Mouse (Mus musculus): Measurements from ENCODE around the gene Angptl2. TPM values are rescaled to one million over a fixed set of nuclear protein-coding genes. Genes with fewer than 3 reads are reported as not detected.

The Angptl2 gene
- total and polyA plus RNA-seq, 2 experiments from 2014 or later, result 9.8 to 16.8 TPM

DNA sequence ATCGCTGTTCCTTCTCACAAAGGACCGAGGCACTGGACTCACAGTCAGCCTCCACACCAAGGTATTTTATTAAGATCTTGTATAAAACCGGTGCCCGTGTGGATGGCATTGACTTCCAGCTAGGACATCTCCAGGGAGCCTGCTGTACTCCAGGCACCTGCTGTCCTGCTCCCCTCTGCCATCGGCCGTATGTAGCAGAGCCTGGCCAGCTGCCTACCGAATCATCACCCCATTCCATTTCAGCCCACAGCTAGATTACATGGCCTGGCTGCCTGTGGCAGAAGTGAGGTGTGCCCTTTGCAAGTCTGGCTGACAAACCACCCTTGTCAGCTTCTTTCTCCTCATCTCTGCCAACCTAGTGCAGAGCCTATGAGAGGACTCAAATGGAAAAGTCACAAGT is 42.2 kb upstream of the Angptl2 start:
- ATAC-seq (ENCODE audit: low FRiP score) (no peak), DNase-seq (ENCODE audit: low spot score) (no peak)
- H3K27ac ChIP-seq (ENCODE audit: low read depth, low read length), result no peak overlapping the region
- TF ChIP-seq CTCF (IDR thresholded peaks at IDR 0.05), result no peak
- peaks cover 3% of the 10 kb centered on the region; the same call in 1 of the 2 replicates for H3K4me1 ChIP-seq (ENCODE audit: insufficient read depth, low read length)
- peaks cover 24% of the 10 kb centered on the region for H3K36me3 ChIP-seq (ENCODE audit: insufficient read depth, low read length)
- H3K4me2 ChIP-seq (ENCODE audit: low read depth, low read length, poor library complexity, severe bottlenecking), result no peak overlapping the region
- no peaks in the 10 kb centered on the region for H3K27me3 ChIP-seq (ENCODE audit: insufficient read depth, low read length)
- WGBS, result 80% methylated on average over 7 of the region's 7 CpGs
- H3K9me3 ChIP-seq (ENCODE audit: low read length), result no peaks in the 10 kb centered on the region
- no peak overlapping the region for H3K9ac ChIP-seq (replicated peaks; ENCODE audit: low read length, poor library complexity, severe bottlenecking)
- no peak overlapping the region for H3K4me3 ChIP-seq (ENCODE audit: low read depth, low read length)

DNA sequence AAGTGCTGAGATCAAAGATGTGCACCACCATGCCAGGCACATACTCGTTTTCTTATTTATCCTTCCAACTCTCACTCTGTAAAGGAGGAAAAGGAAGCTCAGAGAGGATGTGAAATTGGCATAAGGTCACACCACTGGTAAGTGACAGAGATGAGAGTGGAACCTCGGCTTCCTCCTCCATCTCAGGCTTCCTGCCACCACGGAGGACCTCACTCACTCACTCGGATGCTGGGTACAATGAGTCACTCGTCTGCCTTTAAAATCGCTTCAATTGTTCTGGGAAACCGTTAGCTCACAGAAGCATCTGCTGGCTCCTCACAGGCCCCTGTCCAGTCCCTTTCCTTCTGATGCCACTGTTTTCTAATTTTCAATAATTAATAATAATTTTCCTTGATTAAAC is 39.4 kb upstream of the Angptl2 start:
- H3K4me3 ChIP-seq (ENCODE audit: low read depth, low read length), result no peak overlapping the region
- DNase-seq (ENCODE audit: low spot score) (no peak), ATAC-seq (ENCODE audit: low FRiP score) (no peak)
- no peak overlapping the region for H3K27ac ChIP-seq (ENCODE audit: low read depth, low read length)
- H3K4me2 ChIP-seq (ENCODE audit: low read depth, low read length, poor library complexity, severe bottlenecking), result no peak overlapping the region
- WGBS, result 38% methylated on average over 7 of the region's 7 CpGs
- H3K4me1 ChIP-seq (ENCODE audit: insufficient read depth, low read length), result peaks cover 9% of the 10 kb centered on the region; the same call in 1 of the 2 replicates
- no peaks in the 10 kb centered on the region for H3K27me3 ChIP-seq (ENCODE audit: insufficient read depth, low read length)
- H3K36me3 ChIP-seq (ENCODE audit: insufficient read depth, low read length), result peaks cover 15% of the 10 kb centered on the region
- TF ChIP-seq CTCF (IDR thresholded peaks at IDR 0.05), result no peak
- no peaks in the 10 kb centered on the region for H3K9me3 ChIP-seq (ENCODE audit: low read length)
- H3K9ac ChIP-seq (replicated peaks; ENCODE audit: low read length, poor library complexity, severe bottlenecking), result no peak overlapping the region

GRCm38 (mm10) chr2:33176921-33177320 is 38.9 kb upstream of the Angptl2 start:
- Histone ChIP-seq H3K4me1 (ENCODE audit: insufficient read depth, low read length) (peaks cover 9% of the 10 kb centered on the region; the same call in 1 of the 2 replicates), H3K36me3 (ENCODE audit: insufficient read depth, low read length) (peaks cover 15% of the 10 kb centered on the region), H3K9me3 (ENCODE audit: low read length) (no peaks in the 10 kb centered on the region), H3K27me3 (ENCODE audit: insufficient read depth, low read length) (no peaks in the 10 kb centered on the region), H3K27ac (ENCODE audit: low read depth, low read length) (peak overlapping the region; percentile 18; the same call in 1 of the 2 replicates), H3K4me3 (ENCODE audit: low read depth, low read length) (no peak overlapping the region), H3K9ac (replicated peaks; ENCODE audit: low read length, poor library complexity, severe bottlenecking) (no peak overlapping the region), H3K4me2 (ENCODE audit: low read depth, low read length, poor library complexity, severe bottlenecking) (no peak overlapping the region)
- no peak for TF ChIP-seq CTCF (IDR thresholded peaks at IDR 0.05)
- no peak for DNase-seq (ENCODE audit: low spot score)
- no peak for ATAC-seq (ENCODE audit: low FRiP score)
- 14% methylated on average over 2 of the region's 2 CpGs for WGBS

DNA sequence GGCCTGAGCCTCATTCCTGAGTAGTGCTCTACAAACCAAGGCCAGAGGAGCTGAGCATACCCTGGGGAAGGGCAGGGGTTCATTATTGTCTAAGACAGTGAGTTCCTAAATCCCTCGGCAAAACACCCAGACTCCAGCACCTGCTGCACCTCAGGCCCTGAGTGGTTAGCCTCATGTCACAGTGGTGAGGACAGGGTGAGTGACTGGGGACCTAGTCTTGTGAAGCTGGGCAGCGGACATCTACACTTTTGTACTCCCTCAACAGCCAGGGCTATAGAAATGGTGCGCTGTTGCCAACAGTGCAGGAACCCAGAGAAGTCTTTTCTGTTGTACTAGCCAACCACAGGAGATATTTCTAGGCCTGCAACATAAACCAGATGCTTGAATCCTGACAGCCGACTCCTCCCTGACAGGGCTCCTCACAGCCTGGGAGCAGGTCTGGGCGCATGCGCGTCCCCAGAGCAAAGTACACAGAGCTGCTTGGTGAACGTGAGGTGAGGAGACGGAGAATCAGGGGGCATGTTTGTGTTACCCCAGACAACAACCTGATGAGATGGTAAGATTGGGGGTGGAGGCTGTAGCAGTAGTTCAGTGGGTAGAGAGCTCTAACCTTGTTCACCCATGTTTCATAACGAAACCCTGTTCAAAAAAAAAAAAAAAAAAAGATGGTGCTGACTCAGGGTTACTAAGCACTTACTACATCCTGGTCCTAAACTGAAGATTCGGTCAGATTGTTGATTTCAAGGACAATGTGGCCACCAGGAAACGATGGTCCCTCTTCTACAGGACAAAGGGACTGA is 38.2 kb upstream of the Angptl2 start:
- TF ChIP-seq CTCF (IDR thresholded peaks at IDR 0.05), result no peak
- H3K27ac ChIP-seq (ENCODE audit: low read depth, low read length), result peak overlapping the region; percentile 18; the same call in 1 of the 2 replicates
- 84% methylated on average over 12 of the region's 12 CpGs for WGBS

GRCm38 (mm10) chr2:33178243-33178932 is 37.5 kb upstream of the Angptl2 start:
- H3K27me3 ChIP-seq (ENCODE audit: insufficient read depth, low read length), result no peaks in the 10 kb centered on the region
- H3K36me3 ChIP-seq (ENCODE audit: insufficient read depth, low read length), result peaks cover under 1% of the 10 kb centered on the region
- 52% methylated on average over 11 of the region's 11 CpGs for WGBS
- no peaks in the 10 kb centered on the region for H3K9me3 ChIP-seq (ENCODE audit: low read length)
- H3K4me3 ChIP-seq (ENCODE audit: low read depth, low read length), result no peak overlapping the region
- DNase-seq (ENCODE audit: low spot score) (peak; percentile 80), ATAC-seq (ENCODE audit: low FRiP score) (peak; percentile 61)
- no peak overlapping the region for H3K4me2 ChIP-seq (ENCODE audit: low read depth, low read length, poor library complexity, severe bottlenecking)
- H3K9ac ChIP-seq (replicated peaks; ENCODE audit: low read length, poor library complexity, severe bottlenecking), result no peak overlapping the region
- no peak overlapping the region for H3K27ac ChIP-seq (ENCODE audit: low read depth, low read length)
- no peak for TF ChIP-seq CTCF (IDR thresholded peaks at IDR 0.05)
- H3K4me1 ChIP-seq (ENCODE audit: insufficient read depth, low read length), result peaks cover 9% of the 10 kb centered on the region; the same call in 1 of the 2 replicates

More for the DNA sequence above, 38.2 kb upstream of the Angptl2 start:
- H3K36me3 ChIP-seq (ENCODE audit: insufficient read depth, low read length), result peaks cover 8% of the 10 kb centered on the region
- H3K4me2 ChIP-seq (ENCODE audit: low read depth, low read length, poor library complexity, severe bottlenecking), result no peak overlapping the region
- H3K4me1 ChIP-seq (ENCODE audit: insufficient read depth, low read length), result peaks cover 9% of the 10 kb centered on the region; the same call in 1 of the 2 replicates
- H3K27me3 ChIP-seq (ENCODE audit: insufficient read depth, low read length), result no peaks in the 10 kb centered on the region
- no peak overlapping the region for H3K9ac ChIP-seq (replicated peaks; ENCODE audit: low read length, poor library complexity, severe bottlenecking)
- H3K4me3 ChIP-seq (ENCODE audit: low read depth, low read length), result no peak overlapping the region
- DNase-seq (ENCODE audit: low spot score) (no peak), ATAC-seq (ENCODE audit: low FRiP score) (no peak)
- no peaks in the 10 kb centered on the region for H3K9me3 ChIP-seq (ENCODE audit: low read length)
